Mouse (Mus musculus): Measurements from ENCODE around the gene Comp. TPM values are rescaled to one million over a fixed set of nuclear protein-coding genes. Genes with fewer than 3 reads are reported as not detected.

Comp gene
- total and polyA plus RNA-seq, 3 experiments = 5.1 to 11.5 (median 5.4) TPM

- peak in 1 of 2 experiments; percentile 40 for DNase-seq
- Histone ChIP-seq H3K9ac (ENCODE audit: low read depth, low read length) (no peak overlapping the region), H3K27me3 (ENCODE audit: control insufficient read depth, insufficient read depth, low read length) (peaks cover 13% of the 10 kb centered on the region), H3K4me1 (ENCODE audit: control insufficient read depth, insufficient read depth, low read length) (no peaks in the 10 kb centered on the region), H3K79me2 (replicated peaks; ENCODE audit: control insufficient read depth, insufficient read depth, low read length) (no peaks in the 10 kb centered on the region), H3K4me3 (no peak overlapping the region), H3K27ac (no peak overlapping the region), H3K36me3 (ENCODE audit: control insufficient read depth, insufficient read depth, low read length) (no peaks in the 10 kb centered on the region)
- intact Hi-C loops (cut with DNase I) = no loop called here
- TF ChIP-seq EP300 (IDR thresholded peaks at IDR 0.05; ENCODE audit: insufficient read depth, low read depth, low read length) (no peak), CTCF (IDR thresholded peaks at IDR 0.05) (no peak), POLR2A (IDR thresholded peaks at IDR 0.05; ENCODE audit: insufficient read depth, low read depth, low read length) (no peak)
- WGBS = 59% methylated on average over 7 of the region's 7 CpGs
Observed at GRCm38 (mm10) chr8:70370476-70370875, 2.9 kb upstream of the Comp start.

DNA sequence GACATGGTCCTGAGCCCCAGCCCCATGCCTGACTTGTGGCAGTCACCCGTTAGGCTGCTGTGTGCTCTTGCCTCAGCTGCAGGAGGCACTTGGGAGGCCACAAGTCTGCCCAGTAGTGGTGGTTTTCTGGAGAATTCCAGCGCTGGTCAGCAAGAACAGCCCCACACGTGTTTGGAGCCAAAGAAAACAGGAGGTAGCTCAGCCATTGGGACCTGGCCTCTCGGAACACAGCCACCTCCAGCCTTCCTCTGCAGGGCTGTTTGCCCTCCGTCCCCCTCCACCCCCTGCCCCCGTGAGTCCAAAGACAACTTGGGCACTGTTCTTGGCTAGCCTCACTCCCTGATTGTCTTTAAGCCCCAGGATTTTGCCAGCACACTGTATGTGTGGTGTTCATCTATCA lies 1.4 kb upstream of the Comp start:
- Histone ChIP-seq H3K9ac (ENCODE audit: low read depth, low read length) (no peak overlapping the region), H3K27me3 (ENCODE audit: control insufficient read depth, insufficient read depth, low read length) (peaks cover 20% of the 10 kb centered on the region)

DNA sequence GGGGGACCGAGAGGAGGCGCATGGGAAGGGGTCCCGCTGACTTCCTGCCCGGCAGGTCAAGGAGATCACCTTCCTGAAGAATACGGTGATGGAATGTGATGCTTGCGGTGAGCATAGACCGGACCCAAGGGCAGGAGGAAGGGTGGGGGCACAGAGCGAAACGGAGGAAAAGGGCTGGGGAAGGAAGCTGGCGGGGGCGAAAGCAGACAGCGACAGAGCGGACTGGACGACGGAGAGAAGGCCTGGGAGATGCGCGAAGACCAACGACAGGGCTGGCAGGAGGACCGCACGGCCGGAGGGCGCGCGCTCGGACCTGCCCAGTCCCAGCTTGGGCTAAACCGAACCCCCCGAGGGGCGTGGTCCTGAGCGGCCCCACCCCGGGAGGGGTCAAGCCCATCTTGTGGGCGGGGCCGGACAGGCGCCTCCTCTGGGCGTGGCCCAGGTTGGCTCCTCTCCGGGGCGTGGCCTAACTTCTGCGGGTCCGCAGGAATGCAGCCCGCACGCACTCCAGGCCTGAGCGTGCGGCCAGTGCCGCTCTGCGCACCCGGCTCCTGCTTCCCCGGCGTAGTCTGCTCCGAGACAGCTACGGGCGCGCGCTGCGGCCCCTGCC lies 1.1 kb downstream of the Comp start:
- Histone ChIP-seq H3K4me1 (ENCODE audit: control insufficient read depth, insufficient read depth, low read length) (no peaks in the 10 kb centered on the region), H3K9ac (ENCODE audit: low read depth, low read length) (no peak overlapping the region), H3K4me3 (peak overlapping the region; percentile 22; the same call in 1 of the 2 replicates), H3K27ac (no peak overlapping the region), H3K27me3 (ENCODE audit: control insufficient read depth, insufficient read depth, low read length) (peaks cover 20% of the 10 kb centered on the region), H3K79me2 (replicated peaks; ENCODE audit: control insufficient read depth, insufficient read depth, low read length) (no peaks in the 10 kb centered on the region), H3K36me3 (ENCODE audit: control insufficient read depth, insufficient read depth, low read length) (no peaks in the 10 kb centered on the region)
- 2% methylated on average over 53 of the region's 53 CpGs for WGBS
- intact Hi-C loops (cut with DNase I) = no loop called here
- DNase-seq = peak; percentile 76 to 79
- TF ChIP-seq EP300 (IDR thresholded peaks at IDR 0.05; ENCODE audit: insufficient read depth, low read depth, low read length) = no peak
- peak; percentile 36; the same call in 1 of the 2 replicates for TF ChIP-seq POLR2A (IDR thresholded peaks at IDR 0.05; ENCODE audit: insufficient read depth, low read depth, low read length)

More for the DNA sequence above, 1.4 kb upstream of the Comp start:
- WGBS = 28% methylated on average over 6 of the region's 6 CpGs
- Histone ChIP-seq H3K27ac (no peak overlapping the region), H3K4me1 (ENCODE audit: control insufficient read depth, insufficient read depth, low read length) (no peaks in the 10 kb centered on the region), H3K4me3 (no peak overlapping the region), H3K79me2 (replicated peaks; ENCODE audit: control insufficient read depth, insufficient read depth, low read length) (no peaks in the 10 kb centered on the region), H3K36me3 (ENCODE audit: control insufficient read depth, insufficient read depth, low read length) (no peaks in the 10 kb centered on the region)
- intact Hi-C loops (cut with DNase I) = no loop called here
- no peak for DNase-seq
- TF ChIP-seq CTCF (IDR thresholded peaks at IDR 0.05) = no peak
- no peak for TF ChIP-seq POLR2A (IDR thresholded peaks at IDR 0.05; ENCODE audit: insufficient read depth, low read depth, low read length)
- no peak for TF ChIP-seq EP300 (IDR thresholded peaks at IDR 0.05; ENCODE audit: insufficient read depth, low read depth, low read length)

- WGBS = 8% methylated on average over 35 of the region's 35 CpGs
- H3K4me1 ChIP-seq (ENCODE audit: control insufficient read depth, insufficient read depth, low read length) = no peaks in the 10 kb centered on the region
- DNase-seq = peak in 1 of 2 experiments; percentile 43
- H3K36me3 ChIP-seq (ENCODE audit: control insufficient read depth, insufficient read depth, low read length) = no peaks in the 10 kb centered on the region
- no peak overlapping the region for H3K9ac ChIP-seq (ENCODE audit: low read depth, low read length)
- intact Hi-C loops (cut with DNase I) = no loop called here
- no peak overlapping the region for H3K27ac ChIP-seq
- peaks cover 20% of the 10 kb centered on the region for H3K27me3 ChIP-seq (ENCODE audit: control insufficient read depth, insufficient read depth, low read length)
- H3K79me2 ChIP-seq (replicated peaks; ENCODE audit: control insufficient read depth, insufficient read depth, low read length) = no peaks in the 10 kb centered on the region
- no peak for TF ChIP-seq POLR2A (IDR thresholded peaks at IDR 0.05; ENCODE audit: insufficient read depth, low read depth, low read length)
- TF ChIP-seq EP300 (IDR thresholded peaks at IDR 0.05; ENCODE audit: insufficient read depth, low read depth, low read length) = no peak
- TF ChIP-seq CTCF (IDR thresholded peaks at IDR 0.05) = no peak
- H3K4me3 ChIP-seq = no peak overlapping the region
Observed at GRCm38 (mm10) chr8:70375212-70375859, 2.0 kb downstream of the Comp start.

- DNase-seq = no peak
- WGBS = 11% methylated on average over 37 of the region's 37 CpGs
- no peak overlapping the region for H3K9ac ChIP-seq (ENCODE audit: low read depth, low read length)
- peaks cover 20% of the 10 kb centered on the region for H3K27me3 ChIP-seq (ENCODE audit: control insufficient read depth, insufficient read depth, low read length)
- TF ChIP-seq EP300 (IDR thresholded peaks at IDR 0.05; ENCODE audit: insufficient read depth, low read depth, low read length) (no peak), POLR2A (IDR thresholded peaks at IDR 0.05; ENCODE audit: insufficient read depth, low read depth, low read length) (no peak), CTCF (IDR thresholded peaks at IDR 0.05) (no peak)
- intact Hi-C loops (cut with DNase I) = no loop called here
- no peaks in the 10 kb centered on the region for H3K79me2 ChIP-seq (replicated peaks; ENCODE audit: control insufficient read depth, insufficient read depth, low read length)
- no peaks in the 10 kb centered on the region for H3K4me1 ChIP-seq (ENCODE audit: control insufficient read depth, insufficient read depth, low read length)
- no peak overlapping the region for H3K27ac ChIP-seq
- no peak overlapping the region for H3K4me3 ChIP-seq
- no peaks in the 10 kb centered on the region for H3K36me3 ChIP-seq (ENCODE audit: control insufficient read depth, insufficient read depth, low read length)
Observed at GRCm38 (mm10) chr8:70376275-70376741, 3.0 kb downstream of the Comp start.

DNA sequence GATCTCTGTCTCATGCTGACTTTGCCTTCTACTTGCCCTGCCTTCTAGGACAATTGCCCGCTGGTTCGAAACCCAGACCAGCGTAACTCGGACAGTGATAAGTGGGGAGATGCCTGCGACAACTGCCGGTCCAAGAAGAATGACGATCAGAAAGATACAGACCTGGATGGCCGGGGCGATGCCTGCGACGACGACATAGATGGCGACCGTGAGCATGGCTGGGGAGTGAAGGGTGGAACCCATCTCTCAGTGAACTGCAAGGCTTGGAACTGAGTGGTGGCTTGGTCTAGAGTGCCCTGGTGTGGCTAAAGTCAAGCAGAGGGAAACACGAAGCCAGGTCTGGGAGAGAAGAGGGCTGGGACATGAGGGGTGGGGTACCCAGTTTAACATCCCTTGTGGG lies 3.7 kb downstream of the Comp start:
- intact Hi-C loops (cut with DNase I) = no loop called here
- 12% methylated on average over 15 of the region's 15 CpGs for WGBS

More for the DNA sequence above, 3.7 kb downstream of the Comp start:
- H3K4me1 ChIP-seq (ENCODE audit: control insufficient read depth, insufficient read depth, low read length) = no peaks in the 10 kb centered on the region
- DNase-seq = no peak
- H3K4me3 ChIP-seq = no peak overlapping the region
- H3K9ac ChIP-seq (ENCODE audit: low read depth, low read length) = no peak overlapping the region
- TF ChIP-seq POLR2A (IDR thresholded peaks at IDR 0.05; ENCODE audit: insufficient read depth, low read depth, low read length) (no peak), EP300 (IDR thresholded peaks at IDR 0.05; ENCODE audit: insufficient read depth, low read depth, low read length) (no peak), CTCF (IDR thresholded peaks at IDR 0.05) (no peak)
- no peak overlapping the region for H3K27ac ChIP-seq
- peaks cover 20% of the 10 kb centered on the region for H3K27me3 ChIP-seq (ENCODE audit: control insufficient read depth, insufficient read depth, low read length)
- H3K79me2 ChIP-seq (replicated peaks; ENCODE audit: control insufficient read depth, insufficient read depth, low read length) = no peaks in the 10 kb centered on the region
- H3K36me3 ChIP-seq (ENCODE audit: control insufficient read depth, insufficient read depth, low read length) = no peaks in the 10 kb centered on the region
